Mouse (Mus musculus) limb, embryonic 14.5 days (tissue): Measurements from ENCODE around the gene Gosr2. TPM values are rescaled to one million over a fixed set of nuclear protein-coding genes. Genes with fewer than 3 reads are reported as not detected.

Source experiments
- ATAC-seq: fragments of 200-750 bp; cut with Nextera tagmentation; 2 replicates; pipeline ENCODE4 v1.8.0; 2017; ENCODE audit warnings: low read depth, moderate number of reproducible peaks, moderate TSS enrichment; ENCODE audit not compliant: low FRiP score
- DNase-seq: peaks from one replicate; pipeline ENCODE4 v3.0.0-alpha.2; 2015; ENCODE audit warnings: low spot score
- H3K27ac ChIP-seq: fragments of 300-500 bp; sonication (generic); replicated peaks from 2 replicates; pipeline ENCODE4 v1.5.1; 2014; ENCODE audit warnings: low read depth, mild to moderate bottlenecking, low read length, moderate library complexity, mixed read lengths
- H3K27me3 ChIP-seq: fragments of 300-500 bp; sonication (generic); 2 replicates; pipeline ENCODE4 v1.6.1; 2014; ENCODE audit warnings: low read length, mixed read lengths; ENCODE audit not compliant: control insufficient read depth, insufficient read depth
- H3K36me3 ChIP-seq: fragments of 300-500 bp; sonication (generic); 2 replicates; pipeline ENCODE4 v1.6.1; 2014; ENCODE audit warnings: mild to moderate bottlenecking, low read length, moderate library complexity, mixed read lengths; ENCODE audit not compliant: control insufficient read depth, insufficient read depth
- H3K4me1 ChIP-seq: fragments of 300-500 bp; sonication (generic); 2 replicates; pipeline ENCODE4 v1.6.1; 2014; ENCODE audit warnings: antibody characterized with exemption, low read length, mixed read lengths; ENCODE audit not compliant: control insufficient read depth, insufficient read depth
- H3K4me2 ChIP-seq: fragments of 300-500 bp; sonication (generic); replicated peaks from 2 replicates; pipeline ENCODE4 v1.6.1; 2014; ENCODE audit warnings: low read depth, mild to moderate bottlenecking, low read length, moderate library complexity; ENCODE audit not compliant: severe bottlenecking
- H3K4me3 ChIP-seq: fragments of 300-500 bp; sonication (generic); replicated peaks from 2 replicates; pipeline ENCODE4 v1.5.1; 2014; ENCODE audit warnings: low read length
- H3K9ac ChIP-seq: fragments of 300-500 bp; sonication (generic); 2 replicates; pipeline ENCODE4 v1.6.1; 2014; ENCODE audit warnings: mild to moderate bottlenecking, low read depth, low read length, moderate library complexity; ENCODE audit not compliant: severe bottlenecking
- H3K9me3 ChIP-seq: fragments of 300-500 bp; sonication (generic); 2 replicates; pipeline ENCODE4 v1.6.1; 2016; ENCODE audit warnings: low read length; ENCODE audit not compliant: control insufficient read depth
- POLR2A ChIP-seq: fragments of 200-500 bp; IDR thresholded peaks from 2 replicates; pipeline ENCODE4 v1.8.0; 2012; ENCODE audit warnings: inconsistent platforms, mild to moderate bottlenecking, moderate library complexity, borderline replicate concordance; ENCODE audit not compliant: insufficient read depth, insufficient read length; ENCODE audit errors: extremely low read depth
- WGBS: fragments of 180-500 bp; shearing (Covaris S2); extraction: QIAGEN DNeasy Blood & Tissue Kit; methylation state at CpG from one replicate; pipeline ENCODE4 v1.1.7; 2014; 5-methylcytosine and 5-hydroxymethylcytosine counted together
- polyA plus RNA-seq, 2 experiments: library from polyadenylated mRNA; depleted of rRNA in 1 of 2; stranded (reverse) in 1 of 2; unstranded in 1 of 2; fragments of >200 nt; fragmentation: Nextera tagmentation in 1 of 2; extraction: Ambion mirVana in 1 of 2; gene quantifications; 2 replicates each; pipeline versions ENCODE4 v1.2.1 to v1.2.3; 2012 to 2014

Gosr2 gene
- polyA plus RNA-seq, 2 experiments, result 104 to 106 TPM

DNA sequence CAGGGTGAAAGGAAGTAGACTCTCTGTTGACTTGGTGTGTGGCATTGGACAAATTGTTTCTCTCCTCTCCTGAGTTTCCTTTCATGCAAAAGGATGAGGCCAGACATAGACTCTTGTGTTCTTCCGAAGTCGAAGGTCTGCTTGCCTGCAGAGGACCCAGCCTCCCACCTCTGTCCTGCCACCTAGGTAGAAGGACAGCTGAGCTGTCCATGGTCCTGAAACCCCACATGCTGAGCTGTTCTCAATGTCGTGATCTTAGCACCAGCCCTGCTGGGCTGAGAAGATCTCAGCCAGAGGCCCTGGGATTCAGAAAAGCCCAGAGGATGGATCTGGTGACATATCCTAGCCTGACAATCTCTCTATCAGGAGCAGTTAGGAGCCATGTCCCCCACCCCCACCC is 41.2 kb downstream of the Gosr2 start:
- Histone ChIP-seq H3K36me3 (no peaks in the 10 kb centered on the region), H3K4me1 (no peaks in the 10 kb centered on the region), H3K4me3 (no peak overlapping the region), H3K9ac (no peak overlapping the region), H3K9me3 (no peaks in the 10 kb centered on the region), H3K4me2 (no peak overlapping the region), H3K27me3 (peaks cover 12% of the 10 kb centered on the region), H3K27ac (no peak overlapping the region)
- DNase-seq, result peak; percentile 80
- no peak for ATAC-seq
- TF ChIP-seq POLR2A, result no peak
- WGBS, result 7% methylated on average over 3 of the region's 3 CpGs

DNA sequence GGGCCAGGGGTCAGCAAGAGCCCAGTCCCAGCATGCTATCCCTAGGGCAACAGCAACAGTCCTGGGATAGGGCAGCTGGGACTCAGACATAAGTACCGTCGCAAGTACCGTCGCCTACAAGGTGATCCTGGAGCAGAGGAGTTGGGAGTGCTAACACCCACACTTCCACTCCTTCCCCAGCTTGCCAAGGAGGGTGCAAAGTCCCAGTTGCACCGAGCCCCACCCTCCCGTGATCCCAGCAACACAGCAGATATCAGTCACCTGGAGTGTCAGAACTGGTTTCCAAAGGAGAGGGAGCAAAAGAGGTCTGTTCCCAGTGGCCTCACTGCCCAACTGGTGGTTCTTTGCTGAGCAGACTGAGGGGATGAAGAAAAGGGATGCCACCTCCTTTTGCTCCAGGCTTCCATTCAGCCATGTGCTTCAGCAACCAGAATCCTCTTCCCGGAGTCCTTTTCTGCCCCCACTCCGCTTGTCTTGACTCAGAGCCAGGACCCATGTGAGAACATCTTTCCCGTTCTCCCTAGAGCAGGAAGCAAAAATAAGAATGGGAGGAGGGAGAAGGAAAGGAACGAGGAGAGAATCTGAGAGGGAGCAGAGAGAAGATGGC is 44.2 kb downstream of the Gosr2 start:
- no peak for DNase-seq
- no peak for ATAC-seq
- no peaks in the 10 kb centered on the region for H3K36me3 ChIP-seq
- peaks cover 41% of the 10 kb centered on the region for H3K27me3 ChIP-seq
- no peaks in the 10 kb centered on the region for H3K9me3 ChIP-seq
- H3K27ac ChIP-seq, result no peak overlapping the region
- TF ChIP-seq POLR2A, result no peak
- WGBS, result 67% methylated on average over 10 of the region's 10 CpGs
- no peak overlapping the region for H3K4me3 ChIP-seq
- peaks cover 6% of the 10 kb centered on the region for H3K4me1 ChIP-seq
- no peak overlapping the region for H3K4me2 ChIP-seq
- H3K9ac ChIP-seq, result no peak overlapping the region

DNA sequence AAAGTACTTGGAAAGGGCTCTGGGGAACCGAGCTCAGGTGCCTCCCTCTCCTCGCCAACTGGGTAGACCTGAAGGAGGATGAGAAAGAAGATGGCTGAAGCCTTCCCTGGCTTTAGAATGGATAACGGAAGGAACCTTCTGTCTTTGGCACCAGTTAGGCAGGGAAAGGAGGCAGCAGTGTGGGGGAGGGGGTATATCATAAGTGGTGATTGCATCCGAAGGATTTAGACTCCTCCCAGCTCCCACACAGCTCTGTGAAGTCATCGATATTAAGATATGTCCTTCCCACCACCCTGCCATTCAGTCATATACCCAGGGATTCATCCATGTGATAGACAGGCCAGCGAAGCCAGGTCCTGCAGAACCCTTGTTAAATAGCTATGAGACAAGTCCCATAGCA is 46.3 kb downstream of the Gosr2 start:
- DNase-seq, result no peak
- no peak overlapping the region for H3K9ac ChIP-seq
- H3K27me3 ChIP-seq, result peaks cover 55% of the 10 kb centered on the region
- no peak overlapping the region for H3K27ac ChIP-seq
- peaks cover 6% of the 10 kb centered on the region for H3K4me1 ChIP-seq
- 80% methylated on average over 6 of the region's 6 CpGs for WGBS
- H3K36me3 ChIP-seq, result no peaks in the 10 kb centered on the region
- no peak for ATAC-seq
- no peak for TF ChIP-seq POLR2A
- no peak overlapping the region for H3K4me2 ChIP-seq
- H3K4me3 ChIP-seq, result no peak overlapping the region
- H3K9me3 ChIP-seq, result no peaks in the 10 kb centered on the region

DNA sequence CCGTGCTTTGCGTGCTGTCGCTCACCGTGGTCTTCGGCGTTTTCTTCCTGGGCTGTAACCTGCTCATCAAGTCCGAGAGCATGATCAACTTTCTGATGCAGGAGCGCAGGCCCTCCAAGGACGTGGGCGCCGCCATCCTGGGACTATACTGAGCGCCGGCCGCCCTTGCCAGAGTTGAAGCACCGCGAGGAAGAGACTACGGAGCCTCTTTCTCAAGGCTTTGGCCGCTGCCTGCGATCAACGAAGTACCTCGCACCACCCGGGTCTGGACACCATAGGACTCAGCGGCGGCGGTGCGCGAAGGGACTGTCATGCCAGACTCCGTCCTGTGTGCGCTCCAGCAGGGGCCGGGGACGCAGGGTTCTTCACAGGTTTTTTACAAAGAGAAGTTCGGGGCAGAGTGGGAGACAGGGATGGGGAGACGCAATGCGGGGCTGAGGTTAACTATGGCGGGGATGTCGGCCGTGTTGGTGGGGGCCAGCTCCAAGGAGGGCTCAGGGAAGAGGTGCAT is 47.7 kb downstream of the Gosr2 start:
- ATAC-seq (no peak), DNase-seq (no peak)
- Histone ChIP-seq H3K27ac (no peak overlapping the region), H3K4me1 (peaks cover 6% of the 10 kb centered on the region), H3K27me3 (peaks cover 55% of the 10 kb centered on the region), H3K4me2 (peak overlapping the region; percentile 76), H3K36me3 (no peaks in the 10 kb centered on the region), H3K4me3 (peak overlapping the region; percentile 39), H3K9me3 (no peaks in the 10 kb centered on the region), H3K9ac (peak overlapping the region; percentile 12; the same call in 1 of the 2 replicates)
- TF ChIP-seq POLR2A, result no peak
- WGBS, result 3% methylated on average over 37 of the region's 37 CpGs

DNA sequence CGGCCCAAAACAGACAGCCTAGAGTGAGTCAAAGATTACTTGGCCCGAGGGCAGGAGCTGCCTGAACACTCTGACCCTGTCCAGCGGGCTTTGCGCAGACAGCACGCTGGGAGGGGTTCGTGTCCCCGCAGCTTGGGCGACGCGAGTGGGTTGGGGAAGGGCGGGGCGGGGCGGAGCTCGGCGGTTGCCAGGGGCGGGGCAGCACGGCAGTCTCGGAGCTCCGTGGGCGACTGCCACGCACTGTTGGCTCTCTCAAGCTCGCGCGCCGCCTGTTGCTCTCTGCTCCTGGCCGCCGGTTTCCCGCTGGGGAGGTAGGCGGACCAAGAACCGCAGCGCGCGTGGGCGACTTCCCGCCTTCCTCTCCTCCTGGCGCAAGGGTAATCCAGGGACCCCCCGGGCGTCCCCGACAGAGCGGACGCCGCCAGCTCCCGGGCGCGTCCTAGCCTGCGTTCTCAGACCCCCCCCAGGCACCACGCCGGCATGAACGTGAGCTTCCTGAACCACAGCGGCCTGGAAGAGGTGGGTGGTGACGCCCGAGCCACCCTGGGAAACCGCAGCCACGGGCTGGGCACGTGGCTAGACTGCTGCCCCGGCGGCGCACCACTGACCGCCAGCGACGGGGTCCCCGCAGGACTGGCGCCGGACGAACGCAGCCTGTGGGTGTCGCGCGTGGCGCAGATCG is 48.3 kb downstream of the Gosr2 start, which contains the start of gene Rprml:
Gene Rprml, plus strand, starts transcription at position 270 of the 682 bp plus-strand sequence.
- DNase-seq (no peak), ATAC-seq (no peak)
- no peak within 1 kb of the TSS for H3K27ac ChIP-seq
- 3% methylated on average over 44 of the region's 71 CpGs for WGBS
- no peaks in the 10 kb centered on the region for H3K36me3 ChIP-seq
- peak within 1 kb of the TSS; percentile 12; the same call in 1 of the 2 replicates for H3K9ac ChIP-seq
- peak within 1 kb of the TSS; percentile 76 for H3K4me2 ChIP-seq
- no peaks in the 10 kb centered on the region for H3K9me3 ChIP-seq
- peaks cover 55% of the 10 kb centered on the region for H3K27me3 ChIP-seq
- H3K4me3 ChIP-seq, result peak within 1 kb of the TSS; percentile 39
- no peak for TF ChIP-seq POLR2A
- peaks cover 6% of the 10 kb centered on the region for H3K4me1 ChIP-seq
